Mouse (Mus musculus): Measurements from ENCODE around the gene Unc5cl.

The Unc5cl gene

GRCm38 (mm10) chr17:48432158-48432980 lies 22.3 kb upstream of the Unc5cl start, which contains the start of gene Apobec2:
Gene Apobec2 (minus strand): TSS chr17:48432930.
- DNase-seq: no peak

- peak in 1 of 2 experiments; percentile 51 for DNase-seq
Observed at GRCm38 (mm10) chr17:48433006-48433655, 21.6 kb upstream of the Unc5cl start.

- DNase-seq: no peak
Observed at GRCm38 (mm10) chr17:48433689-48434330, 20.9 kb upstream of the Unc5cl start.

DNA sequence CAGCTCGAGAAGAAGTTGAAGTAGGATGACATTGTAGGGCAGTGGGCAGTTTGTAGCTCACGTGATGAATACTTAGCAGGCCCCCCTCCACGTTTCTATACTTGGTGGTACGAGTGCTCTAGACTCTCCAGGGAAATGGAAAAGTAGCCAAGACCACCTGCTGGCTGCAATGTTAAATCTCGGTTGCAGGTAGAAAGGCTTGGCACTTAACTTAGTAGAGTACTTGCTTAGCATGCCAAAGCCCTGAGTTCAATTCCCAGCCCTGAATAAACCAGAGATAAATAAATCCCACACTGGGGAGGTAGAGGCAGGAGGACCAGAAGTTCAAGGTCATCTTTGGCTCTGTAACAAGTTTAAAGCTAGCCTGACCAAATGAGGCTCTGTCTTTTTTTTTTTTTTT lies 20.2 kb upstream of the Unc5cl start:
- no peak for DNase-seq

- DNase-seq: no peak
Observed at GRCm38 (mm10) chr17:48436487-48436886, 18.2 kb upstream of the Unc5cl start.

- DNase-seq: no peak
Observed at GRCm38 (mm10) chr17:48437421-48437911, 17.2 kb upstream of the Unc5cl start.

- no peak for DNase-seq
Observed at GRCm38 (mm10) chr17:48442745-48443457, 11.8 kb upstream of the Unc5cl start.

DNA sequence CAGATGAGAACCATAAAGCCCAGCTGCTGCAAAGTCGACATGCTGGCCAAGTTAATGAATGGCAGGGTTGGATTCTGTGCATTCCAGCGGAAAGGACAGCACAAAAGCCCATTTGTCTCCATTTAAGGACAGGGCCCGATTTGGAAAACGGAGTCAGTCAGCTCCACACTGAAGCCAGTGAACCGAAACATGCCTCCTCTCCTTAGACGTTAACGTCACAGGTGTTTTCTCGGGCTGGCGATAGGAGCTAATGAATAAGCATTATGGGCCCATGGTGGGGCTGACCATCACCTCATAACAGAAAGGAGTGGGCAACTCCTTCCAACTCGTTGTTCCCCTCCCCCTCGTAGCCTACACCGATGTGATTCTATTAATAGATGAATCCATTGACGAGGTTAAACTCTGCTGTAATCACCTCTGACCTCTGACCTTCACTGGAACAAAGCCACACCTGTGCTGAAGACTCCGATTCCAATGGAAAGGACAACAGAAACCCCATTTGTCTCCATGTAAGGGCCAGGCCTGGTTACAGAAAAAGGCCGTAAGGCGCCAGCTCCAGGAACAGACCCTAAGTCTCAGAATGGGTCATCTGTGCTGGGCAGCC lies 11.1 kb upstream of the Unc5cl start:
- no peak for DNase-seq

- no peak for DNase-seq
Observed at GRCm38 (mm10) chr17:48447675-48448074, 7.0 kb upstream of the Unc5cl start.

DNA sequence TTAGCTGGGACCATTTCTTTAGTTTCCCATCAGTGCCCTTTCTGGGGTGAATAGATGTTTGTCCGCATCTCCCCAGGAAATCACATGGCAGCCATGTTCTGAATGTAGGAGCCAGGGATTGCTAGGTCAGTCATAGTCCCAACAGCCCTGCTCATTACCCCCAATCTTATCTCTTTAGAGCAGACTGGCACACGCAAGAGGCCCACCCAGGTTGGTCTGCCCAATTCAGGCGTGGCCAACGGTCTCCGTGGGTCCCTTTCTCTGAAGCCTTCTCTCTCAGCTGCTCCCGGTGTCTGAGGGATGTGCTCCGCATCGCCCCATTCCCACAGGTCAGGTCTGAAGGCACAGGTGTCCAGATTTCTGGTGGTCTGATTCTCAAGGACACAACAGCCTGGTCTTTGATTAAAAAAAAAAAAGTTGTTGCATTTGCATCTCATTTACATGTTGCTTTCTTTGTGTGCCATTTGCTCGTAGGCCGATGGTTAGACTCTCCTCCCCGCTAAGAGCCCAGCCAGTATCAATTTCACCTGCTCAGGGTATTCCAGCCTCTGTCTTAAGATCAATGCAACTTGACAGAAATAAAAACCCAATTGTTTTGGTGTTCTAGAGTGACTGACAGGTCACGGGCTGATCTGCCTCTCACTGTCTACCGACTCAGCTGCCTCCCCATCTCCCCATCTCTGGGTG lies 3.9 kb upstream of the Unc5cl start:
- no peak for DNase-seq

DNA sequence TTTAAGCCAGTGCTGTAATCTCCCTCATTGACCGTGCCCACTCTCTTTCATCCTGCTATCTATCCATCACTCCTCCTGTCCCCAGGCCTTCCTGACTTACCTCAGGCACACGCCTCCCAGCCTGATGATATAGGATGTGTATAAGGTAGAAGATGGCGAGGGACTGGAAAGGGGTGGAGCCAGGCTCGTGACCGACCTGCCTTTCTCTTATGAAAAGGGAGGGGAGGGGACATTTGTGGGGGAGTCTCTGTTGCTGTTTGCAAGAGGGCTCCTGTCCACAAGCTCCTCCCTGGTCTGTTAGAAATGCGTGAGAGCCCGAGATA lies 3.4 kb upstream of the Unc5cl start, which contains the start of gene Tspo2:
Gene Tspo2, minus strand, starts transcription at position 170 of the 323 bp plus-strand sequence.
- no peak for DNase-seq

GRCm38 (mm10) chr17:48451753-48452444 lies 2.8 kb upstream of the Unc5cl start:
- no peak for DNase-seq

DNA sequence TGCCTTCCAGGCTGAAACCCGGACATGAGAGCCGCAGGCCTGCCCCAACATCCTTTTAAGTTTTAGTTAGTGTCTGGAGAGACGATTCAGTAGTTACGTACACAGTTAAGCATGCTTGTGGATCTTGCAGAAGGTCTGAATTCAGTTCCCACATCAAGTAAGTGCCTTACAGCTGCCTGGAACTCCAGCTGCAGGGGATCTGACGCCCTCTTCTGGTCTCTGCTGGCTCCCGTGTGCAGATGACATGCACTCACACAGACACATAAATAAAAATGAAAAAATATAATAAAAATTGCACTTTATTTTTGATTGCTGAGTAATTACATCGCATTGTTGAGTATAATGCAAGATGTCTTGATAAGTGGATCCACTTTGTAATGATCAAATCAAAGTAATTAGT lies 1.2 kb upstream of the Unc5cl start:
- DNase-seq: no peak

DNA sequence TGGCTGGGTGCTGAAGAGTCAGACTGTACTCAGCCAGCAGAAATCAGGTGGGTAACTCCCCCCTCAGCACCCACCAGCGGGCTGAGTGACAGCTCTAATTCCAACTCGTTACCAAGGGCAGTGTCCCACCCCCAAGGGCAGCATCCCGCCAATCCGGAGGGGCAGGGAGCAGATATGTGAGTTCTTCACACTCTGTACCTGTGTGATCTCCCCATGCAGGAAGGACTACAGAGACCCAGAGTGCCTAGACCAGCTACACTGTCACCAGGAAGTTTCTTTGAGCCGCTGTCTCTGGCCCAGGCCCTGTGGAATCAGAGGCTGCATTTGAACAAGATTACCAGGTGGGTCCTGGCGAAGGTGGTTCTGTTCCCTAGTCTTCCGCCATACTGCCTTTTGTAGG lies 511 bp upstream of the Unc5cl start:
- no peak for DNase-seq

GRCm38 (mm10) chr17:48455955-48456354 lies 1.3 kb downstream of the Unc5cl start:
- no peak for DNase-seq

DNA sequence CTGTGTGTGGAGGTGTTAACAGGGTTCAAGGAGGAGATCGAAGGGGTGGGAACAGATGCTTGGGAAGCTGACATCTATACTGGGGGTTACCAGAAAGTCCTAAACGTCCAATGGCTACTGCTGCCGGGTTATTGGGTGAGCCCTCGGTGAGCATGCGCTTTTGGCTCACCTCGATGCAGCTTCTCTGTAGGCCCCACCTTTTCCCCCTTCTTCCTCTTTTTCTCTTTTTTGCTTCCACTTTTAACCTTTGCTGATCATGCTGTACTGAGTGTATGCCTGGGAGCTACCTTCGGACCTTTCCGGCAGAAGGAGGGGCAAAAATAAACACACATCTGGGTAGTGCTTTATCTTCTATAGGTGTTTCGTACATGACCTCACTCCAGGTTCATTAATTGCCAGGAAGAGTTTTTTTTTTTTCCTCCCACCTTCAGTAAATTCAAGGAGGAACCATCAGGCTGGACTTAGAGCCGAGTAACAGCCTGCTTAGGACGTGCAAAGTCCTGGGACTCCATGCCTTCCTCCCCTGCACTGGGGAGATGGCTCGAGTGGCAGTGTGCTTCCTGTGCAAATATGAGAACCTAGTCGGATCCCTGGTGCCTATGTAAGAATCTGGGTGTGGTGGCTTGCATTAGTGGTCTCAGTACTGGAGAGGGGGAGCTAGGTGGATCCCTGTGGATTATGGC lies 3.4 kb downstream of the Unc5cl start:
- DNase-seq: no peak

DNA sequence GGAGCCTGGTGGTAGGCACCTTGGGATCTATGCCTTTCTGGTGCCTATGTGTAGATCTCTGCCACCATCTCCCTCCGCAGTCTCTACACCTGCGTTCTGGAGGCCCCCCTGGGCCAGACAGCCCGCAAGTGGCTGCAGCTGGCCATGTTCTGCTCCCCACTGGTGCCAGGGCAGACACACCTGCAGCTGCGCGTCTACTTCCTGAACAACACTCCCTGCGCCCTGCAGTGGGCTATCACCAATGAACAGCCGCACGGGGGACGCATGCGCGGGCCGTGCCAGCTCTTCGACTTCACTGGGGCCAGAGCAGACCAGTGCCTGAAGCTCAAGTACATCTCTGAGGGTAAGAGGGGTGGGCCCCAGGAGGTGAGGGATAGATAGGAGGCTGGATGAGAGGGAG lies 7.4 kb downstream of the Unc5cl start:
- DNase-seq: no peak

DNA sequence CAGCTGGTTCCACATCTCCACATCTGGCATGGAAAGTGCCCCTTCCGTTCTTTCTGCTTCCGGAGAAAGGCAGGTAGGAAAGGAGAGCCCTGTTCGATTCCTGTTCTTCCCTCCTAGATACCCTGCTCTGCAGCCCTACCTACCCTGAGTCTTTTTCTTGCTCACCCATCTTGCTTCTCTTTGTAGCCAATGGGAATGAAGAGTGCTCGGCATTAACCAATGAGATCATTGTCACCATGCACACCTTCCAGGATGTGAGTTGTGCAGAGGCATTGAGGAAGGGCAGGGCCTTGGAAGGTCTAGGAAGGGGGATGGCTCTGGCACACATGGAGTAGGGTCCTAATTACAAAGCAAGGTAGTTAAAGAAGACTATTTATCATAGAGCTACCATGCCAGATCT lies 8.7 kb downstream of the Unc5cl start:
- no peak for DNase-seq

DNA sequence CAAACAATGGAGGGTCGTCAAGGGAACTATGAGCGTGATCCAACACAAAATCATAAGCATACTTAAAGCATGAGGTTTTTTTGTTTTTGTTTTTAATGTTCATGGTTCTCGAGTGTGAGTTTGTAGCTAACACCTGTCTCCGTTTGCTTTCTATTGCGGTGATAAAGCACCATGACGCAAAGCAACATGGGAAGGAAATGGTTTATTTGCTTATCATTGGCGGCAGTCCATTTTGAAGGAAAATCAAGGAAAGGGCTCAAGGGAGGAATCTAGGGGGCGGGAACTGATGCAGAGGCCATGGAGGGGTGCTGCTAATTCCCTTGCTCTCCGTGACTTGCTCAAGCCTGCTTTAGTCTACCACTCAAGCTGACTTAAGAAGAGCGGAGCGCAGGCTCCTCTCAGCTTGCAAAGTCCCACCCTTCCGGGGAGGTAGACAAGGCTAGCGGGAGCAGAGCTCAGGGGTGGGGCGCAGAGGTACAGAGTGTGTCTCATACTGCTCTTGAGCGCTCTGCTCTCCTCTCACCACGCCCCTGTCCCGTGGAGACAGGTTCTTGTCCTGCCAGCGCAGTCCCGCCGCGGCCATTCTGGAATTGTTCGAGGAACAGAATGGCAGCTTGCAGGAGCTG lies 12.2 kb downstream of the Unc5cl start:
- DNase-seq: no peak
